Comparison of ENCODE assay signal across 39 mouse cellular contexts in genomic region chr4:120068883-120069581, GRCm38 (mm10). TPM values are rescaled to one million over a fixed set of nuclear protein-coding genes. Genes with fewer than 3 reads are reported as not detected.
DNase-seq lines count a peak whose midpoint lies in the region; ATAC-seq and TF ChIP-seq lines count a peak whose summit lies in the region.
"Had no signal": no experiment of that assay in that cellular context is flagged by ENCODE, and none has a peak within 500 bp of the region (broad histone marks: within the 10 kb centered on the region; RNA-seq: fewer than 3 reads in every experiment).

No protein-coding gene starts in this region.

- peaks cover 11% of the 10 kb centered on the region; the same call in 1 of the 2 replicates for H3K27me3 ChIP-seq in heart, embryonic 12.5 days (replicated peaks)
- no peaks in the 10 kb centered on the region for H3K27me3 ChIP-seq in C2C12 (ENCODE audit: control insufficient read depth, insufficient read depth, insufficient read length)
- no peaks in the 10 kb centered on the region for H3K27me3 ChIP-seq in heart, embryonic 14.5 days (ENCODE audit: control insufficient read depth, insufficient read depth, low read length)
- H3K27me3 ChIP-seq: CH12.LX; hindbrain, embryonic 12.5 days; midbrain, embryonic 15.5 days had no signal

- intact Hi-C loops in heart, postnatal 25 days (cut with DNase I) = no loop called here

- no peaks in the 10 kb centered on the region for H3K9me3 ChIP-seq in heart, embryonic 12.5 days (replicated peaks)
- H3K9me3 ChIP-seq in heart, embryonic 14.5 days (ENCODE audit: control insufficient read depth, low read length) = no peaks in the 10 kb centered on the region
- H3K9me3 ChIP-seq: hindbrain, embryonic 12.5 days; midbrain, embryonic 15.5 days had no signal

- DNase-seq in heart, postnatal 25 days (ENCODE audit: low spot score) = no peak
- DNase-seq in heart, postnatal 4 days = peak; percentile 31
- DNase-seq in urinary bladder, adult 18-20 months (ENCODE audit: low spot score in 2 of 2) = no peak
- DNase-seq in ovary, postnatal 14 days (ENCODE audit: low spot score) = no peak
- DNase-seq: adrenal gland, adult 8-10 months; B cell, adult 2 months; cerebellum, adult 2 months; cerebellum, postnatal 14 days; gastrocnemius, adult 2 months; gastrocnemius, postnatal 36 days; kidney, adult 9 months; kidney, postnatal 10 days; lung, adult 2 months; lung, postnatal 10 days; thymus, adult 2 months; thymus, postnatal 36 days had no signal

- 48% methylated on average over 3 of the region's 3 CpGs for WGBS in heart, embryonic 12.5 days
- 45% methylated on average over 3 of the region's 3 CpGs for WGBS in heart, embryonic 14.5 days

- no peaks in the 10 kb centered on the region for H3K79me3 ChIP-seq in C2C12 (ENCODE audit: low read depth)

- peaks cover 25% of the 10 kb centered on the region for H3K4me1 ChIP-seq in heart, embryonic 12.5 days (replicated peaks)
- H3K4me1 ChIP-seq in heart, embryonic 14.5 days (ENCODE audit: control insufficient read depth in 2 of 2, insufficient read depth in 2 of 2, low read length in 2 of 2) = peaks cover 19 to 23% of the 10 kb centered on the region in 2 experiments

- no peaks in the 10 kb centered on the region for H3K36me3 ChIP-seq in heart, embryonic 12.5 days
- no peaks in the 10 kb centered on the region for H3K36me3 ChIP-seq in C2C12 (ENCODE audit: control insufficient read depth, insufficient read depth)
- no peaks in the 10 kb centered on the region for H3K36me3 ChIP-seq in heart, embryonic 14.5 days (ENCODE audit: control insufficient read depth, insufficient read depth, low read length)
- H3K36me3 ChIP-seq: hindbrain, embryonic 12.5 days; midbrain, embryonic 15.5 days had no signal

- no peak for ATAC-seq in heart, embryonic 12.5 days (ENCODE audit: insufficient number of reproducible peaks, low FRiP score)
- 0 out of 2 replicates have a peak, but pooled peaks have one; percentile 42 for ATAC-seq in heart, embryonic 14.5 days (ENCODE audit: insufficient number of reproducible peaks, insufficient read depth, low FRiP score, low read depth)
- ATAC-seq: activated CD4-positive, CD25-positive, alpha-beta regulatory T cell, adult 4 months; forebrain, embryonic 16.5 days; midbrain, embryonic 15.5 days had no signal

- no peak overlapping the region for H3ac ChIP-seq in C2C12 (ENCODE audit: control insufficient read depth, insufficient read length, low read depth)

- H3K79me2 ChIP-seq in C2C12 (ENCODE audit: control insufficient read depth, insufficient read depth) = no peaks in the 10 kb centered on the region

- peak overlapping the region; percentile 61 for H3K27ac ChIP-seq in heart, embryonic 12.5 days (ENCODE audit: poor library complexity, severe bottlenecking)
- peak overlapping the region; percentile 67 to 79 for H3K27ac ChIP-seq in heart, embryonic 14.5 days (replicated peaks in 1 of 2; ENCODE audit: control insufficient read depth in 1 of 2, insufficient read depth in 1 of 2, low read depth in 2 of 2, low read length in 2 of 2)
- H3K27ac ChIP-seq: gastrocnemius, adult 2 months; hindbrain, embryonic 12.5 days; macrophage; midbrain, embryonic 15.5 days had no signal

- no peak overlapping the region for H3K9ac ChIP-seq in heart, embryonic 12.5 days
- no peak overlapping the region for H3K9ac ChIP-seq in heart, embryonic 14.5 days (ENCODE audit: low read length)
- H3K9ac ChIP-seq: hindbrain, embryonic 12.5 days; midbrain, embryonic 15.5 days had no signal

- H3K4me3 ChIP-seq in heart, embryonic 12.5 days = no peak overlapping the region
- no peak overlapping the region for H3K4me3 ChIP-seq in C2C12 (ENCODE audit: insufficient read depth, poor library complexity, severe bottlenecking)
- no peak overlapping the region for H3K4me3 ChIP-seq in heart, embryonic 14.5 days (ENCODE audit: control insufficient read depth in 1 of 2, insufficient read depth in 1 of 2, low read depth in 1 of 2, low read length in 2 of 2)
- H3K4me3 ChIP-seq: erythroblast, embryonic 14.5 days; gastrocnemius, adult 2 months; hindbrain, embryonic 12.5 days; midbrain, embryonic 15.5 days had no signal

- H3K4me2 ChIP-seq in heart, embryonic 12.5 days = no peak overlapping the region
- no peak overlapping the region for H3K4me2 ChIP-seq in heart, embryonic 14.5 days (ENCODE audit: low read length)
- H3K4me2 ChIP-seq: hindbrain, embryonic 12.5 days; liver, embryonic 11.5 days; midbrain, embryonic 15.5 days had no signal

- no peak for TF ChIP-seq CTCF in C2C12 (IDR thresholded peaks at IDR 0.05; ENCODE audit: control insufficient read depth, insufficient read depth, insufficient read length)

TF ChIP-seq in C2C12, 6 proteins besides CTCF, POLR2A, EP300 and RAD21:
- peak; percentile 59 for TF ChIP-seq MYOD1 (IDR thresholded peaks at IDR 0.05; ENCODE audit: control insufficient read depth, insufficient read length, low read depth)
- no peak for TF ChIP-seq MYOG (IDR thresholded peaks at IDR 0.05; ENCODE audit: control insufficient read depth, extremely low read depth, insufficient read length)
- TF ChIP-seq FOSL1 (IDR thresholded peaks at IDR 0.05; ENCODE audit: insufficient read depth, low read length, poor library complexity, severe bottlenecking) = no peak
- peak; percentile 39 for TF ChIP-seq CEBPB (IDR thresholded peaks at IDR 0.05; ENCODE audit: low read depth)

RNA-seq across cellular contexts. Expression of gene AL607142.1, which starts 4.2 kb away (rescaled TPM):
- polyA plus RNA-seq in heart, embryonic 12.5 days (2016; fragmentation: Nextera tagmentation; extraction: Ambion mirVana) = not detected in 2 replicates
- total RNA-seq in heart, postnatal 25 days (2021) = not detected
- not detected for polyA plus RNA-seq in C2C12 (2012; fragmentation: generic; extraction: Trizol)
- not detected in 2 replicates for polyA plus RNA-seq in heart, embryonic 14.5 days (2014; fragmentation: Nextera tagmentation; extraction: Ambion mirVana)
- total RNA-seq in heart, postnatal 4 days (2021) = not detected
- total RNA-seq: adrenal gland, adult 8-10 months; adrenal gland, postnatal 4 days; CH12.LX; ES-E14; gastrocnemius, adult 2 months; gastrocnemius, postnatal 36 days; left cerebral cortex, postnatal 10 days; megakaryocyte-erythroid progenitor cell, adult 5-6 weeks; neutrophil, adult 5-6 weeks had no signal
- polyA plus RNA-seq: activated CD4-positive, CD25-positive, alpha-beta regulatory T cell, adult 4 months; cerebellum, adult 2 months; cortical plate, adult 2 months; embryonic facial prominence, embryonic 14.5 days; erythroblast, embryonic 14.5 days; forebrain, embryonic 11.5 days; forebrain, embryonic 16.5 days; hindbrain, embryonic 12.5 days; intestine, postnatal 0 days; large intestine, adult 2 months; limb, embryonic 11.5 days; liver, embryonic 11.5 days; lung, adult 2 months; macrophage; midbrain, embryonic 15.5 days; neural tube, embryonic 11.5 days; thymus, adult 2 months had no signal
